Mouse (Mus musculus) urinary bladder, postnatal 25 days (tissue): ENCODE measurements around the gene 1700028J19Rik.
"Not testable (repeated sequence)": the region's sequence is repeated elsewhere in the genome, so short reads cannot be mapped to it uniquely, and the experiment has no call there.

Experiments used
- DNase-seq: peaks from one replicate; pipeline ENCODE4 v3.0.0; 2022; ENCODE audit warnings: low spot score

Gene 1700028J19Rik

DNA sequence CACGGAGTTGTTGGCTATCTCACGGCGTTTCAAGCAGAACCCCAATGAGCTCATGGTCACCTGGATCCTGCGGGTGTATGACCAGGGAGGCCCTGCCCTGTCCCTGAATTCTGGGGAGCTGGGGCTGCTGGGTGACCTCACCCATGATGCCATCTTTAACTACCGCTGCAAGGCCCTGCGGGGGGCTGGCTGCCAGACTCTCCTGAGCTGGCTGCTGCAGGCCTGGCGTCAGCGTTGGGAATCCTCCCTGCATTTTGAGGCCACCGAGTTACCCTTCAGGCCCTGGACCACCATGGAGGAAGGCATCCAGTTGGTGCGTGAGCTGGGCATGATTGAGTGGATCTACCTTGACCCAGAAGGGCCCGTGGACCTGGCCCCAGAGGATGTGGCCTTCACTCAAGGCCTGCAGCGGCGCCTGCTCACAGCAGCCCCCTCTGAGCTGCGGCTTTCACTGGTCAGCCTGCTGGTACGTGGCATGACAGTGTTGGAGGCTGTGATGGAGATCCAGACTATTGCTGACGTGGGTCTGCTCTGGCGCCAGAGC is 4.3 kb upstream of the 1700028J19Rik start:
- DNase-seq: not testable (repeated sequence)

DNA sequence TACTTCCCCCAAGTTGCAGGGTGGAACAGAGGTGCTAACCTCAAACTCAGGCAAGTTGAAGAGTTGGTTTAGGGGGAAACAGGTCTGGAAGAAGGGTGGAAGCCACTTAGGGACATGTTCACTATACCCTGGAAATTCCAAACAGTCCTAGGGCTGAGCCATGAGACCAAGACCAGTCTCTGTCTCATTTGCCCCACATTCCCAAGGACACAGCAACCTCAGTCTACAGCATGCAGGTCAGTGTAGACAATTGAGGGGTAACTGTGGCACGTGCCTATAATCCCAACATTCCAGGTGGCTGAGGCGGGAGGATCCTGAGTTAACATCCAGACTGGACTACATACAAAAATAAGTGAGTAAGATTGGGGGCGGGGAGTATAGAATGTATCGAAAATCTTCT is 2.8 kb upstream of the 1700028J19Rik start:
- no peak for DNase-seq

- DNase-seq: no peak
These were observed 1.5 kb upstream of the 1700028J19Rik start for GRCm38 (mm10) chr7:44247971-44248370.

- DNase-seq: peak; percentile 43
These were observed 532 bp upstream of the 1700028J19Rik start for GRCm38 (mm10) chr7:44246984-44247470.

- no peak for DNase-seq
These were observed 2.4 kb downstream of the 1700028J19Rik start for GRCm38 (mm10) chr7:44244080-44244479.

DNA sequence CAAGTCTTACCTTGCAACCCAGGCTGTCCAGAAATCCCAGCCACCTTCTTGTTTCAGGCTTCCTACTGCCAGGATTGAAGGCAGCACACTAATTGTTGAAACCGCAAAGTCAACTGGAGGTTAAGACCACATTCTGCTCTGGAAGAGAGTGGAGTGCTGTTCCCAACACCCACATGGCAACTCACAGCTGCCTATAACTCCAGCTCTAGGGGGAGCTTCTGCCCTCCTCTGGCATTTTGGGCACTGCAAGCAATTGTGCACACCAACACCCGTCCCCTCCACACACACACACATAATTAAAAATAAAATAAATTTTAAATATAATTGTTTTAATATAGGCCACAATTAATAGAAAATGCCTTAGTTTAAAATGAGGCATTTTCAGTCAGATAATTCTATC is 5.3 kb downstream of the 1700028J19Rik start:
- DNase-seq: no peak

- no peak for DNase-seq
These were observed 5.8 kb downstream of the 1700028J19Rik start for GRCm38 (mm10) chr7:44240712-44241111.

- no peak for DNase-seq
These were observed 6.6 kb downstream of the 1700028J19Rik start for GRCm38 (mm10) chr7:44239913-44240312.

DNA sequence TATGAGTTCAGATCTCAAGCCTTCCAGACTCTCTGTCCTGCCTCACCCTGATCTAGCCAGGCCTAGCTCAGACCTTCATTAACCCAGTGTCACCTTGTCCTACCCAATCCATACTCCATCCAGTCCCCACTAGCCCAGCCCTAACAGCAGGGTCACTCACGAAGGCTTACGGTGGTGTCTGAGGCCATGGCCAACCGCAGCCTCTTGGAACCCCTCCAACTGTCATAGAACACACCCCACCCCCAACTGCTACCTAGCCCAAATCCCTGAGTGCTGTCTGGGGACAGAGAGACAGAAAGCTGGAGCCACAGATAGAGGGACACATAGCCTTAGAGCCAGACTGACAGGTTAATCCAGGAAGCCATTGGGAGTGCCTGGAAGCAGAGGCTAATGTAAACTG is 10.6 kb downstream of the 1700028J19Rik start, which contains the start of gene Gm36864:
Gm36864 (plus strand) TSS at position 269 of the 400 bp plus-strand sequence.
- no peak for DNase-seq

DNA sequence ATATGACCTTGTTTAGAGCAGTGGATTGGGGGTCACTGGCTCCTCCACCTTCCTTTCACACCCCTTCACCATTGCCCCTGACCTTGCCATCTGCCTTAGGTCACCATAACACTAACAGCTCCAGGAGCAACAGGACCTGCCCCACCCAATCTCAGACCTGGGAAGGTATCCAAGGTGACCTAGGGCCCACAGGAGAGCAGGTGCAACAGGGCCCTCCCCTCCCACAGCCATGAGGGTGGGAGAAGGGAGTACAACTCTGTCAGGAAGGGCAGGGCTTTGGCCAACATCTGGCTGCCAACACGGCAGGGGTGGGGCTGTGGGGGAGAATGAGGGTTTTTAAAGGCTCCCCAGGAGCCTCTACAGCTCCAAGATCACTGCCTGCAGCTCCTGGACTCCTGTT is 21.4 kb downstream of the 1700028J19Rik start, which contains the start of gene Klk1:
Klk1 (plus strand) TSS at position 285 of the 400 bp plus-strand sequence.
- DNase-seq: no peak

GRCm38 (mm10) chr7:44222335-44222734 is 24.2 kb downstream of the 1700028J19Rik start:
- DNase-seq: not testable (repeated sequence)

- DNase-seq: not testable (repeated sequence)
These were observed 24.9 kb downstream of the 1700028J19Rik start for GRCm38 (mm10) chr7:44221601-44222000.

- no peak for DNase-seq
These were observed 30.9 kb downstream of the 1700028J19Rik start, which contains the start of gene Klk1b5 for GRCm38 (mm10) chr7:44215645-44216044. Klk1b5 (plus strand) TSS chr7:44215945.

DNA sequence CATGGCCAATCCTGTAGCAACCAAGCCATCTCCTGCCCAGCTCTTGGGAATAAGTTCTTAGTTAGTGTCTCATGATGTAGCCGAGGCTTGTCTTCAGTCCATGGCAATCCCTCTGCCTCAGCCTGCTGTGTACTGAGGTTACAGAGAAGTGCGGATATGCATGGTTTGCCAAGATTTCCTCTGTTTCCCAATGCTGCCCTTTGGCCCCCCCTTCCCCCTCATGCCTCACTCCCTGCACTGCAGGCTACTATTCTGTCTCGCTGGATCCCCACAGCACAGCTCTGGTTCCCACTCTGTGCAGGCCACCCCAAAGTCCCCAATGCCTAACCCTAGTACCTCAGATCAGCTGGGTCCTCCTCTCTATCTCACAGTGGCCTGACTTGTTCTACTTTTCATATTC is 38.2 kb downstream of the 1700028J19Rik start:
- no peak for DNase-seq

- DNase-seq: not testable (repeated sequence)
These were observed 39.4 kb downstream of the 1700028J19Rik start, which contains the start of gene Klk1b4 for GRCm38 (mm10) chr7:44207135-44207534. Klk1b4 (plus strand) TSS chr7:44207435.

DNA sequence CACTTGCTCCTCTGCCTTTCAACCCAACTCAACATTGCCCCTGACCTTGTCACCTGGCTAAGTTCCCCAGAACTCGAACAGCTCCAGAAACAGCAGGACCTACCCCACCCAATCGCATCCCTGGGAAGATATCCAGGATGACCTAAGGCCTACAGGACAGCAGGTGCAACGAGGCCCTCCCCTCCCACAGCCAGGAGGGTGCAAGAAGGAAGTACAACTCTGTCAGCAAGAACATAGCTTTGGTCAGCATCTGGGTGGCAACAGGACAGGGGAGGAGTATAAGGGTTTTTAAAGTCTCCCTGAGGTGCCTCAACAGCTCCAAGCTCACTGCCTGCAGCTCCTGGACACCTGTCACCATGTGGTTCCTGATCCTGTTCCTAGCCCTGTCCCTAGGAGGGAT is 48.6 kb downstream of the 1700028J19Rik start, which contains the start of gene Klk1b3:
Klk1b3 (plus strand) TSS at position 301 of the 400 bp plus-strand sequence.
- no peak for DNase-seq

GRCm38 (mm10) chr7:44193466-44193865 is 53.0 kb downstream of the 1700028J19Rik start:
- not testable (repeated sequence) for DNase-seq

- not testable (repeated sequence) for DNase-seq
These were observed 58.6 kb downstream of the 1700028J19Rik start, which contains the start of gene Klk1b24 for GRCm38 (mm10) chr7:44187936-44188335. Klk1b24 (plus strand) TSS chr7:44188236.

GRCm38 (mm10) chr7:44186516-44186915 is 60.0 kb downstream of the 1700028J19Rik start:
- not testable (repeated sequence) for DNase-seq
